Mouse (Mus musculus) embryonic facial prominence, embryonic 14.5 days (tissue): ENCODE results near the gene Tulp2. TPM values are rescaled to one million over a fixed set of nuclear protein-coding genes. Genes with fewer than 3 reads are reported as not detected.

Experiments
- ATAC-seq: fragments of 200-750 bp; cut with Nextera tagmentation; 2 replicates; pipeline ENCODE4 v1.8.0; 2017; ENCODE audit warnings: low read depth, moderate number of reproducible peaks, moderate TSS enrichment
- DNase-seq: peaks from one replicate; pipeline ENCODE4 v3.0.0-alpha.2; 2015; ENCODE audit warnings: low spot score
- H3K27ac ChIP-seq: fragments of 300-500 bp; sonication (generic); replicated peaks from 2 replicates; pipeline ENCODE4 v1.5.1; 2014; ENCODE audit warnings: low read depth, mild to moderate bottlenecking, low read length, moderate library complexity
- H3K27me3 ChIP-seq: fragments of 300-500 bp; sonication (generic); replicated peaks from 2 replicates; pipeline ENCODE4 v1.6.1; 2014; ENCODE audit warnings: low read length; ENCODE audit not compliant: control insufficient read depth, insufficient read depth
- H3K36me3 ChIP-seq: fragments of 300-500 bp; sonication (generic); 2 replicates; pipeline ENCODE4 v1.6.1; 2014; ENCODE audit warnings: low read length, mixed read lengths; ENCODE audit not compliant: control insufficient read depth, insufficient read depth
- H3K4me1 ChIP-seq: fragments of 300-500 bp; sonication (generic); 2 replicates; pipeline ENCODE4 v1.6.1; 2014; ENCODE audit warnings: antibody characterized with exemption, low read length; ENCODE audit not compliant: control insufficient read depth, insufficient read depth
- H3K4me2 ChIP-seq: fragments of 300-500 bp; sonication (generic); 2 replicates; pipeline ENCODE4 v1.6.1; 2014; ENCODE audit warnings: low read depth, mild to moderate bottlenecking, low read length, moderate library complexity, mixed read lengths
- H3K4me3 ChIP-seq: fragments of 300-500 bp; sonication (generic); 2 replicates; pipeline ENCODE4 v1.5.1; 2014; ENCODE audit warnings: low read depth, mild to moderate bottlenecking, low read length
- H3K9ac ChIP-seq: fragments of 300-500 bp; sonication (generic); 2 replicates; pipeline ENCODE4 v1.6.1; 2014; ENCODE audit warnings: low read depth, mild to moderate bottlenecking, low read length, moderate library complexity, mixed read lengths
- H3K9me3 ChIP-seq: fragments of 300-500 bp; sonication (generic); 2 replicates; pipeline ENCODE4 v1.6.1; 2016; ENCODE audit warnings: low read length; ENCODE audit not compliant: control insufficient read depth
- WGBS: fragments of 180-500 bp; shearing (Covaris S2); extraction: QIAGEN DNeasy Blood & Tissue Kit; methylation state at CpG from one replicate; pipeline ENCODE4 v1.1.7; 2014; 5-methylcytosine and 5-hydroxymethylcytosine counted together
- polyA plus RNA-seq: library from polyadenylated mRNA; unstranded; fragments of >200 nt; fragmentation: Nextera tagmentation; extraction: Ambion mirVana; gene quantifications from 2 replicates; pipeline ENCODE4 v1.2.1, GENCODE M21; 2014

Tulp2 gene
- polyA plus RNA-seq, 1 experiment from 2014 or later = 1.2 TPM

- DNase-seq (no peak), ATAC-seq (no peak)
- Histone ChIP-seq H3K9ac (no peak overlapping the region), H3K4me2 (no peak overlapping the region), H3K27ac (no peak overlapping the region), H3K27me3 (no peaks in the 10 kb centered on the region), H3K9me3 (no peaks in the 10 kb centered on the region), H3K36me3 (no peaks in the 10 kb centered on the region), H3K4me3 (no peak overlapping the region), H3K4me1 (peaks cover 4% of the 10 kb centered on the region)
- 87% methylated on average over 3 of the region's 3 CpGs for WGBS
Measured at GRCm38 (mm10) chr7:45539095-45539494, 57.4 kb downstream of the Tulp2 start.

DNA sequence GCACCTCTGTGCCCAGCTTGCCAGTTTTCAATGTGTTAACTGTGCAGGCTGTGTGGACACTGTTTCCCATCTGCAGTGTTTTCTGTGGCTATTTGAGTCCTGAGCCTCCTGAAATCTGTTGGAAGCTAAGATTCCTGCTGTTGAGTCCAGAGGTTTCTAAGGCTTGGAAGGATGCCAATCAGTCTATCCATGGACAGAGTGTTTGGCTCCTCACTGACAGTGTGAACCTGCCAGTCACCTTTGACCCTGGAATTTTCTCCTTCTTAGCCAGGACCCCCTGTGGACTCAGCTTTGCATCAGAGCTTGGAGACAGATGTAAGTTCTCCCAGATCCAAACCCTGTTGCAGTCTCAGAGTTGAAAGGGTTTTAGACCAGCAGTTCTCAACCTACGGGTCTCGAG is 58.5 kb downstream of the Tulp2 start:
- H3K36me3 ChIP-seq = no peaks in the 10 kb centered on the region
- H3K9ac ChIP-seq = no peak overlapping the region
- WGBS = 74% methylated on average over 2 of the region's 2 CpGs
- no peak overlapping the region for H3K4me3 ChIP-seq
- no peak overlapping the region for H3K4me2 ChIP-seq
- no peak for ATAC-seq
- DNase-seq = no peak
- 0 out of 2 replicates have a peak, but pooled peaks cover 4% of the 10 kb centered on the region for H3K9me3 ChIP-seq
- peaks cover 4% of the 10 kb centered on the region for H3K4me1 ChIP-seq
- no peak overlapping the region for H3K27ac ChIP-seq
- no peaks in the 10 kb centered on the region for H3K27me3 ChIP-seq

GRCm38 (mm10) chr7:45544525-45544924 is 62.8 kb downstream of the Tulp2 start:
- no peak overlapping the region for H3K9ac ChIP-seq
- 83% methylated on average over 1 of the region's 1 CpGs for WGBS
- H3K9me3 ChIP-seq = 0 out of 2 replicates have a peak, but pooled peaks cover 4% of the 10 kb centered on the region
- H3K27ac ChIP-seq = no peak overlapping the region
- H3K4me3 ChIP-seq = no peak overlapping the region
- H3K4me2 ChIP-seq = no peak overlapping the region
- H3K27me3 ChIP-seq = no peaks in the 10 kb centered on the region
- no peaks in the 10 kb centered on the region for H3K36me3 ChIP-seq
- no peaks in the 10 kb centered on the region for H3K4me1 ChIP-seq
- DNase-seq (no peak), ATAC-seq (no peak)

DNA sequence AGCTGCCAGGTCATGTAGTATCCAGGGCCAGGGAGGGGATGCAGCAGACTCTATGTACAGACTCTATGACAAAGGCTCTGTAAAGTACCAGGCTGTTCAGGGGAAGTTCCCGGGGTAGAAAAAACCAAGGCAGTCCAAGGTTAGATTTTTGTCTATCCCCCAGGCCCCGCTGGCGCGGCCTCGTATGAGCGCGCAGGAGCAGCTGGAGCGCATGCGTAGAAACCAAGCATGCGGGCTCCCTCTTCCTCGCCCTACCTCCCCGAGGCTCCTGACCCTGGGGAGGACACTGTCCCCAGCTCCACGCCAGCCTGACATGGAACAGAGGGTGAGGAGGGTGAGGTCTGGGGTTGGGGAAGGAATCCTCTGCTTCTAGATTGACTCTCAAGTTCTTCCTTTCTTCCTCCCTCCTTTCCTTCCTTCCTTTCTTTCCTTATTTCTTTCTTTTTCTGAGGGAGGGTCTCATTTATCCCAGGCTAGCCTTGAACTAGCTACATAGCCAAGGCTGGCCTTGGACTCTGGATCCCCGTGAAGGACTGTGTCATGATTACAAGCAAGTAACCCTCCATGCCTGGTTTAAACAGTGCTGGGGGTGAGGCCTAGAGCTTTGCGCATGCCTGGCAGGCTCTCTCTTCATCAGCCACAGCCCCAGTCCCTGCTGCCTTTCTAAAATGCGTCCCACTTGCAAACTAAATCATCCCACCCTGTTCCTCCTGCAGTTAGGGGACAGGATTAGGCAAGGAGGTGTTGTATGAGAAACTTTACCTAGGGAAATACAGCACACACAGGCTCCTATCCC is 68.2 kb downstream of the Tulp2 start:
- 84% methylated on average over 16 of the region's 16 CpGs for WGBS

GRCm38 (mm10) chr7:45550821-45551511 is 69.3 kb downstream of the Tulp2 start:
- Histone ChIP-seq H3K4me1 (no peaks in the 10 kb centered on the region), H3K4me3 (no peak overlapping the region), H3K4me2 (no peak overlapping the region), H3K27ac (no peak overlapping the region; the same call in 1 of the 2 replicates), H3K9ac (no peak overlapping the region), H3K9me3 (no peaks in the 10 kb centered on the region), H3K36me3 (no peaks in the 10 kb centered on the region), H3K27me3 (no peaks in the 10 kb centered on the region)
- ATAC-seq = no peak
- 69% methylated on average over 11 of the region's 11 CpGs for WGBS
- DNase-seq = no peak

More for the DNA sequence above, 68.2 kb downstream of the Tulp2 start:
- H3K9me3 ChIP-seq = no peaks in the 10 kb centered on the region
- no peak for ATAC-seq
- H3K9ac ChIP-seq = no peak overlapping the region
- H3K4me2 ChIP-seq = no peak overlapping the region
- H3K4me1 ChIP-seq = no peaks in the 10 kb centered on the region
- no peak overlapping the region for H3K4me3 ChIP-seq
- no peaks in the 10 kb centered on the region for H3K27me3 ChIP-seq
- no peak for DNase-seq
- H3K36me3 ChIP-seq = no peaks in the 10 kb centered on the region
- no peak overlapping the region for H3K27ac ChIP-seq

DNA sequence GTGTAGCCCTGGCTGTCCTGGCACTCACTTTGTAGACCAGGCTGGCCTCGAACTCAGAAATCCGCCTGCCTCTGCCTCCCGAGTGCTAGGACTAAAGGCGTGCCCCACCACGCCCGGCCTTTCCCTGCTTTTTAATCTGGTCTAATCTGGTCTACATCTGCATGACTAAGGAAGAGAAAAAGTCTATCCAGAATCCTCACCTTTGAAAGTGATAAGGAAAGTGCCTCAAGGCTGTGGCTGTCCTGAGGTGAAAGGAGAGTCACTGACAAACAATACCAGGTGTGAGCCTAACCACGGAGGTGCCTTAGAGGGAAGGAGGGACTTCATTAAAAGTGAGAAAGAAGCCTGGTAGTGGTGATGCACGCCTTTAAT is 69.8 kb downstream of the Tulp2 start:
- 83% methylated on average over 8 of the region's 8 CpGs for WGBS
- H3K36me3 ChIP-seq = no peaks in the 10 kb centered on the region
- ATAC-seq = no peak

DNA sequence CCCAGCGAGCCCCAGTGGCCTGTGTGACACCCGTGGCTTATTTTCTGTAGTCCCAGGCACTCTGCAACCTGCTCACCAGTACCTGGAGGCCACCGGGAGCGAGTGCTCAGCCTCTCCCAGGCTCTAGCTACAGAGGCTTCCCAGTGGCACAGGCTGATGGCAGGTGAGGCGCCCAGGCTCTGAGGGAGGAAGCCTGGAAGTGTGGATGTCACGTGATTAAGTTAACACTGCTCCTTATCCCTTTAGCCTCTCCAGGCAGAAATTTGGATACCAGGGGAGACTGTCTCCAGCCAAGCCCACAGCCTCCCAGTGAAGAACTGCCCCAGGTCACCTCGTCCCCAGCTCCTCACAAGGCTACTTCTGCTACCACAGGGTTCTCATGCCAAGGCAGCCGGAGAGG is 71.8 kb downstream of the Tulp2 start:
- no peak overlapping the region for H3K4me2 ChIP-seq
- no peak for ATAC-seq
- no peak overlapping the region for H3K9ac ChIP-seq
- H3K36me3 ChIP-seq = no peaks in the 10 kb centered on the region
- no peaks in the 10 kb centered on the region for H3K4me1 ChIP-seq
- 69% methylated on average over 8 of the region's 8 CpGs for WGBS
- no peaks in the 10 kb centered on the region for H3K9me3 ChIP-seq
- no peak overlapping the region for H3K27ac ChIP-seq
- no peaks in the 10 kb centered on the region for H3K27me3 ChIP-seq
- no peak for DNase-seq
- no peak overlapping the region for H3K4me3 ChIP-seq

More for the DNA sequence above, 69.8 kb downstream of the Tulp2 start:
- H3K9ac ChIP-seq = no peak overlapping the region
- no peak overlapping the region for H3K4me3 ChIP-seq
- no peak for DNase-seq
- H3K4me1 ChIP-seq = no peaks in the 10 kb centered on the region
- no peak overlapping the region for H3K27ac ChIP-seq
- H3K27me3 ChIP-seq = no peaks in the 10 kb centered on the region
- H3K4me2 ChIP-seq = no peak overlapping the region
- H3K9me3 ChIP-seq = no peaks in the 10 kb centered on the region

GRCm38 (mm10) chr7:45553990-45554389 is 72.3 kb downstream of the Tulp2 start:
- Histone ChIP-seq H3K9me3 (no peaks in the 10 kb centered on the region), H3K27me3 (no peaks in the 10 kb centered on the region), H3K4me2 (no peak overlapping the region), H3K9ac (no peak overlapping the region), H3K4me3 (no peak overlapping the region), H3K36me3 (no peaks in the 10 kb centered on the region), H3K4me1 (no peaks in the 10 kb centered on the region), H3K27ac (no peak overlapping the region)
- no peak for DNase-seq
- 90% methylated on average over 2 of the region's 2 CpGs for WGBS
- ATAC-seq = no peak
